Mouse (Mus musculus) midbrain, embryonic 12.5 days (tissue): ENCODE measurements around the gene Zfp93. TPM values are rescaled to one million over a fixed set of nuclear protein-coding genes. Genes with fewer than 3 reads are reported as not detected.
A peak's percentile ranks its signal among the peaks of the same experiment; 100 is the strongest.

Experiments
- ATAC-seq: fragments of 200-750 bp; cut with Nextera tagmentation; 2 replicates; pipeline ENCODE4 v1.8.0; 2017; ENCODE audit warnings: low read depth, moderate TSS enrichment, moderate library complexity; ENCODE audit not compliant: low FRiP score
- H3K27ac ChIP-seq: fragments of 300-500 bp; sonication (generic); replicated peaks from 2 replicates; pipeline ENCODE4 v1.5.1; 2016; ENCODE audit warnings: mild to moderate bottlenecking
- H3K27me3 ChIP-seq: fragments of 300-500 bp; sonication (generic); 2 replicates; pipeline ENCODE4 v1.6.1; 2016; ENCODE audit warnings: mild to moderate bottlenecking
- H3K36me3 ChIP-seq: fragments of 300-500 bp; sonication (generic); 2 replicates; pipeline ENCODE4 v1.6.1; 2016
- H3K4me1 ChIP-seq: fragments of 300-500 bp; sonication (generic); 2 replicates; pipeline ENCODE4 v1.6.1; 2016
- H3K4me2 ChIP-seq: fragments of 300-500 bp; sonication (generic); replicated peaks from 2 replicates; pipeline ENCODE4 v1.6.1; 2016; ENCODE audit warnings: mild to moderate bottlenecking, moderate library complexity
- H3K4me3 ChIP-seq: fragments of 300-500 bp; sonication (generic); 2 replicates; pipeline ENCODE4 v1.5.1; 2016; ENCODE audit warnings: mild to moderate bottlenecking
- H3K9ac ChIP-seq: fragments of 300-500 bp; sonication (generic); replicated peaks from 2 replicates; pipeline ENCODE4 v1.6.1; 2016; ENCODE audit warnings: mild to moderate bottlenecking, moderate library complexity
- H3K9me3 ChIP-seq: fragments of 300-500 bp; sonication (generic); 2 replicates; pipeline ENCODE4 v1.6.1; 2016; ENCODE audit warnings: mild to moderate bottlenecking
- WGBS: fragments of 180-500 bp; shearing (Covaris S2); methylation state at CpG from one replicate; pipeline ENCODE4 v1.1.7; 2016; 5-methylcytosine and 5-hydroxymethylcytosine counted together
- polyA plus RNA-seq: library from polyadenylated mRNA; unstranded; fragments of >200 nt; fragmentation: Nextera tagmentation; extraction: Ambion mirVana; gene quantifications from 2 replicates; pipeline ENCODE4 v1.2.1, GENCODE M21; 2016

The Zfp93 gene
- polyA plus RNA-seq, 1 experiment from 2014 or later: 7.7 TPM

- Histone ChIP-seq H3K36me3 (no peaks in the 10 kb centered on the region), H3K9me3 (peaks cover 8% of the 10 kb centered on the region), H3K4me1 (peaks cover 12% of the 10 kb centered on the region), H3K4me2 (no peak overlapping the region), H3K27me3 (peaks cover 17% of the 10 kb centered on the region; the same call in 1 of the 2 replicates), H3K4me3 (no peak overlapping the region), H3K27ac (no peak overlapping the region), H3K9ac (no peak overlapping the region)
- no peak for ATAC-seq
- WGBS: 80% methylated on average over 4 of the region's 4 CpGs
Measured at GRCm38 (mm10) chr7:24322593-24322992, 52.4 kb downstream of the Zfp93 start.

DNA sequence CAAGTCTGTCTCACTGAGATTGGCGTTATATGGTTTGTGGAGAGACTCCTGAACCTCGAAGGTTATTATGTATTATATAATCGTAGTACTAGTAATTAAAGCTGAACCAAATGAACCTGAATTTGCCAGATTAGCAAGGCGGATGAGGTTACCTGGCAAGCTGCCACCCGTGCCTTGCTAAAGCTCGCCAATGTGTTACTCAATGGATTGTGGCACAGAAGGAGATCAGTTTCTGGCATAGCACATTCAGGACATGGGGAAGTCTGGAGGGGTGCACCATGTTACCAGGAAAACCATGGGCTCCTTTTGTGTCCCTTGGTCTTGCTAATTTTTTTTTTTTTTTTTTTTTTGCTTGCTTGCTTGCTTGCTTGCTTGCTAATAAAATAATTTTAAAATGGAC is 55.0 kb downstream of the Zfp93 start:
- 92% methylated on average over 6 of the region's 6 CpGs for WGBS

GRCm38 (mm10) chr7:24325675-24326128 is 55.5 kb downstream of the Zfp93 start:
- Histone ChIP-seq H3K9ac (peak overlapping the region; percentile 26), H3K27ac (0 out of 2 replicates have a peak overlapping the region, but pooled peaks have one; percentile 21), H3K4me3 (peak overlapping the region; percentile 30), H3K9me3 (peaks cover 8% of the 10 kb centered on the region), H3K36me3 (no peaks in the 10 kb centered on the region), H3K4me1 (peaks cover 12% of the 10 kb centered on the region), H3K27me3 (peaks cover 7% of the 10 kb centered on the region), H3K4me2 (peak overlapping the region; percentile 52)
- ATAC-seq: peak; percentile 86
- WGBS: 6% methylated on average over 13 of the region's 13 CpGs

More for the DNA sequence above, 55.0 kb downstream of the Zfp93 start:
- no peak overlapping the region for H3K4me3 ChIP-seq
- no peak overlapping the region for H3K9ac ChIP-seq
- H3K4me2 ChIP-seq: peak overlapping the region; percentile 52; the same call in 1 of the 2 replicates
- ATAC-seq: no peak
- no peak overlapping the region for H3K27ac ChIP-seq
- H3K4me1 ChIP-seq: peaks cover 12% of the 10 kb centered on the region
- peaks cover 7% of the 10 kb centered on the region for H3K27me3 ChIP-seq
- no peaks in the 10 kb centered on the region for H3K36me3 ChIP-seq
- H3K9me3 ChIP-seq: peaks cover 8% of the 10 kb centered on the region

DNA sequence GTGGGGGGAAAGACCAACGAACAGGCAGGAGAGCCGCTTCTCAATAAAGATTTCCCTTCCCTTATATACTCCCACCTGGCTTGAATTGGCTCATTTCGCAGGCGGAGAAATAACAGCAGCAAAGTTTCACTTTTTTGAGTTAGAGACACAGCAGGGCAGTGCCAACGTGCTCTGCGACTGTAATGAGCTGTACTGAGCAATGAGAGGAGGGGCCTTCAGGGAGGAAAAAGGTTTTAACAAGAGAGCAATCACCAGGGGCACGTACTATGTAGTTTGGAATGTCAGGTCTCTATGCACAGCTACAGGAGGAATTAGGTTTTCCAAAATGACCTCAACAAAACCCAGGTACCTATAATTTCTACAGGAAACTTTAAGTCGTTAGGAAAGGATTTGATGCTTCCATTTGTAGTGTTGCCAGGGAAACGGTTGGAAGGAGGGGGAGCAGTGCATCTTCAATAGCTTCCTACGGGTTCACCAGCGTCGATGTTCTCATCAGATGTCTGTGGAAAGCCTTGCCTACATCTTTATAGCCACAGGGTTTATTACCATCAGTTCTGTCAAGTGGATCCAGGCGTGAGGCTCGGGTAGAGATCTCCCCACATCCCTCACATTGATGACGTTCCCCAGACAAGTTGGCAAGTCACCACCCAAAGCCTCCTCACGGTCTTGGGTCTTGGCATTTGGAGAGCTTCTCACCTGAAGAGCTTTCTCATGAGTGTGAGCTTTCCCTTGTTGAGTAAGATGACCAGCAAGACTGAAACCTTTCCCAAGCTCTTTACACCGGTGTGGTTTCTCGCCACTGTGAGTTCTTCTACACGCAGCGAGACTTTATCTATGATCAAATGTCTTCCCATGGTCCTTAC is 56.3 kb downstream of the Zfp93 start:
- peak overlapping the region; percentile 30 for H3K4me3 ChIP-seq
- H3K4me1 ChIP-seq: peaks cover 12% of the 10 kb centered on the region
- H3K27me3 ChIP-seq: peaks cover 7% of the 10 kb centered on the region
- WGBS: 41% methylated on average over 20 of the region's 20 CpGs
- H3K9me3 ChIP-seq: peaks cover 8% of the 10 kb centered on the region
- H3K27ac ChIP-seq: 0 out of 2 replicates have a peak overlapping the region, but pooled peaks have one; percentile 21
- H3K9ac ChIP-seq: peak overlapping the region; percentile 26; the same call in 1 of the 2 replicates
- ATAC-seq: peak; percentile 78
- peak overlapping the region; percentile 52 for H3K4me2 ChIP-seq
- H3K36me3 ChIP-seq: no peaks in the 10 kb centered on the region

Other genes starting within 250 kb of the Zfp93 start
- gene Vmn1r183, start 217.2 kb upstream of the Zfp93 start, polyA plus RNA-seq: not detected in 2 replicates
- 32.4 and 34.9 TPM in 2 replicates for gene Zfp180, start 188.5 kb upstream of the Zfp93 start, polyA plus RNA-seq
- 8.1 and 8.3 TPM in 2 replicates for gene Zfp112, start 158.1 kb upstream of the Zfp93 start, polyA plus RNA-seq
- gene Zfp235, start 136.3 kb upstream of the Zfp93 start, polyA plus RNA-seq: 15.3 and 17.1 TPM in 2 replicates
- gene Zfp114, start 95.4 kb upstream of the Zfp93 start, polyA plus RNA-seq: 6.1 and 7.4 TPM in 2 replicates
- gene Zfp111, start 59.0 kb upstream of the Zfp93 start, polyA plus RNA-seq: 8.3 and 10.7 TPM in 2 replicates
- 3.8 and 5.2 TPM in 2 replicates for gene Zfp109, start 32.9 kb upstream of the Zfp93 start, polyA plus RNA-seq
- 3.8 and 4.8 TPM in 2 replicates for gene Zfp108, start 15.6 kb upstream of the Zfp93 start, polyA plus RNA-seq
- gene Zfp61, start 30.8 kb downstream of the Zfp93 start, polyA plus RNA-seq: 45.1 and 45.4 TPM in 2 replicates
- 16.6 and 18.1 TPM in 2 replicates for gene Zfp94, start 46.2 kb downstream of the Zfp93 start, polyA plus RNA-seq
- not detected in 2 replicates for gene Tescl, start 63.5 kb downstream of the Zfp93 start, polyA plus RNA-seq
- gene Lypd5, start 78.8 kb downstream of the Zfp93 start, polyA plus RNA-seq: not detected in 2 replicates
- 1.1 and 1.8 TPM in 2 replicates for gene Kcnn4, start 99.8 kb downstream of the Zfp93 start, polyA plus RNA-seq
- 30.9 and 32.4 TPM in 2 replicates for gene Smg9, start 129.2 kb downstream of the Zfp93 start, polyA plus RNA-seq
- not detected in 2 replicates for gene Irgc1, start 181.9 kb downstream of the Zfp93 start, polyA plus RNA-seq
- 0.60 and 1.2 TPM in 2 replicates for gene Plaur, start 192.1 kb downstream of the Zfp93 start, polyA plus RNA-seq
- gene Cadm4, start 211.6 kb downstream of the Zfp93 start, polyA plus RNA-seq: 38.8 and 43.6 TPM in 2 replicates
- gene Zfp428, start 236.6 kb downstream of the Zfp93 start, polyA plus RNA-seq: 163 and 178 TPM in 2 replicates
- 2.1 and 2.3 TPM in 2 replicates for gene AC161166.1, start 242.0 kb downstream of the Zfp93 start, polyA plus RNA-seq